Mouse (Mus musculus): ENCODE data around the gene Fadd. TPM values are rescaled to one million over a fixed set of nuclear protein-coding genes. Genes with fewer than 3 reads are reported as not detected.
A peak's percentile ranks its signal among the peaks of the same experiment; 100 is the strongest.

The Fadd gene
- total RNA-seq, 2 experiments from 2014 or later: 6.8 to 9.5 TPM

GRCm38 (mm10) chr7:144536367-144536766 lies 45.9 kb downstream of the Fadd start:
- peak; percentile 45 for ATAC-seq (replicated peaks; ENCODE audit: poor library complexity)

GRCm38 (mm10) chr7:144534773-144535172 lies 47.5 kb downstream of the Fadd start:
- no peak for ATAC-seq (replicated peaks; ENCODE audit: poor library complexity)

GRCm38 (mm10) chr7:144531585-144532378 lies 50.5 kb downstream of the Fadd start:
- ATAC-seq (replicated peaks; ENCODE audit: poor library complexity): no peak

DNA sequence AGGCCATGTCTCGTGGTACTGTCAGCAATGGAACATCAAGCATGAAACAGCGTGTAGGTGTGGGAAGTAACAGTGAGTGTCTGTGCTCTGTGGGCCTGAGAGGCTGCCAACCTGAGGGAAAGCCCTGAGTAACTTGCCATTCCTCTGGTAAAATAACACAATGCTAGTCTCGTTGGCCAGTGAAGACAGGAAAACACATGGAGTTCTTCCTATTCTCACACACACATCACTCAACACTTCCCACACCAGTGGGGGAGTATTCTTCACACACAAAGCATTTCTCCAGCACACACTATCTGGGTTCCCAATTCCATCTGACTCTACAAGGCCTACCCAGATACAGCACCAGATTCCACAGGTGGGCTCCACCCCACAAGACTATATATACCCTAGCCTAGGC lies 52.4 kb downstream of the Fadd start:
- ATAC-seq (replicated peaks; ENCODE audit: poor library complexity): no peak

DNA sequence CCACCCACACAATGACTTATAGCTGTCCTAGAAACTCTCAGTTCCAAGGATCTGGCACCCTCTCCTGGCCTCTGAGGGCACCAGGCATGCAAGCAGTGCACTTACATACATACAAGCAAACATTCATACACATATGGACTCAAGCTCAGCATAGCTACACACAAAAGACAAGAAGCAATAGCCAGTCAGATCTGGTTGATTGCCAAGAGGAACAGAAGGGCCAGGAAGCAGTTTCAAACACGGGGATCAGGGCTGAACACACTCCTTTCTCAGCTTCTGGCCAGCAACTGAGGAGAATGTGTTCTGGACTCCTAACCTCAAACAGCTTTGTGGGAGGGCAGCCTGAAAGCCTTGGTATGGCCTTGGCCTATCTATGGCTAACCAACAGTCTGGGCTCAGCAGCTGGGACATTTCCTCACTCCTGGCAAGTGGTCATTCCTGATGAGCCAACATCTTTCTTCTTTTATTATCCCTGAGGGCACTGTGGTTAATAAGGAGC lies 54.5 kb downstream of the Fadd start:
- ATAC-seq (replicated peaks; ENCODE audit: poor library complexity): peak; percentile 35

Other genes with a start within 250 kb of the Fadd start
- gene Cttn, start 111.5 kb downstream of the Fadd start, total RNA-seq (2015): 0.73 and 3.1 TPM in 2 replicates
- gene Cttn, start 111.5 kb downstream of the Fadd start, total RNA-seq (2017): 7.9 and 13.0 TPM in 2 replicates
- 54.2 and 59.0 TPM in 2 replicates for gene Ppfia1, start 28.7 kb downstream of the Fadd start, total RNA-seq (2015)
- 29.6 and 51.7 TPM in 2 replicates for gene Ppfia1, start 28.7 kb downstream of the Fadd start, total RNA-seq (2017)
- gene Ano1, start 169.5 kb upstream of the Fadd start, total RNA-seq (2015): not detected in 2 replicates
- not detected in 2 replicates for gene Ano1, start 169.5 kb upstream of the Fadd start, total RNA-seq (2017)

Data from megakaryocyte progenitor cell, adult 5-6 weeks (primary cell).